Mouse (Mus musculus) testis, adult 2 months (tissue): ENCODE data around the gene Kcnk6.

Experiments
- CTCF ChIP-seq: fragments of 200-500 bp; IDR thresholded peaks from 2 replicates; pipeline ENCODE4 v1.5.1; 2012; ENCODE audit warnings: low read depth, mild to moderate bottlenecking, inconsistent platforms, low read length, moderate library complexity; ENCODE audit not compliant: control insufficient read depth, insufficient read depth, insufficient replicate concordance
- POLR2A ChIP-seq: fragments of 200-500 bp; IDR thresholded peaks from 2 replicates; pipeline ENCODE4 v1.6.1; 2012; ENCODE audit warnings: low read depth, mild to moderate bottlenecking, inconsistent platforms, low read length, moderate library complexity; ENCODE audit not compliant: control insufficient read depth

GRCm38 (mm10) chr7:29253842-29254241 lies 21.5 kb upstream of the Kcnk6 start:
- no peak for TF ChIP-seq POLR2A
- TF ChIP-seq CTCF = no peak
